Mouse (Mus musculus): Measurements from ENCODE around the gene Sppl2b. TPM values are rescaled to one million over a fixed set of nuclear protein-coding genes. Genes with fewer than 3 reads are reported as not detected.
"Not testable (repeated sequence)": the region's sequence is repeated elsewhere in the genome, so short reads cannot be mapped to it uniquely, and the experiment has no call there.

Gene Sppl2b
- polyA plus RNA-seq, 1 experiment, result 127 TPM

GRCm38 (mm10) chr10:80824827-80825226 lies 30.2 kb upstream of the Sppl2b start:
- WGBS, result 35% methylated on average over 2 of the region's 2 CpGs
- Histone ChIP-seq H3K27me3 (ENCODE audit: control insufficient read depth, insufficient read depth, low read length) (no peaks in the 10 kb centered on the region), H3K4me3 (ENCODE audit: extremely low read depth, insufficient read depth, insufficient read length) (no peak overlapping the region), H3K27ac (ENCODE audit: insufficient read depth, low read length) (peak overlapping the region; percentile 86), H3K4me1 (ENCODE audit: control insufficient read depth, insufficient read depth, insufficient read length) (peaks cover 14% of the 10 kb centered on the region; the same call in 1 of the 2 replicates), H3K36me3 (ENCODE audit: control insufficient read depth, insufficient read depth, low read length) (peaks cover 11% of the 10 kb centered on the region)
- TF ChIP-seq CTCF (IDR thresholded peaks at IDR 0.05; ENCODE audit: extremely low read depth, insufficient read depth, insufficient read length, insufficient replicate concordance) (no peak), POLR2A (IDR thresholded peaks at IDR 0.05; ENCODE audit: low read depth, low read length) (no peak)
- DNase-seq (ENCODE audit: low read depth in 1 of 2, low spot score in 2 of 2), result no peak

DNA sequence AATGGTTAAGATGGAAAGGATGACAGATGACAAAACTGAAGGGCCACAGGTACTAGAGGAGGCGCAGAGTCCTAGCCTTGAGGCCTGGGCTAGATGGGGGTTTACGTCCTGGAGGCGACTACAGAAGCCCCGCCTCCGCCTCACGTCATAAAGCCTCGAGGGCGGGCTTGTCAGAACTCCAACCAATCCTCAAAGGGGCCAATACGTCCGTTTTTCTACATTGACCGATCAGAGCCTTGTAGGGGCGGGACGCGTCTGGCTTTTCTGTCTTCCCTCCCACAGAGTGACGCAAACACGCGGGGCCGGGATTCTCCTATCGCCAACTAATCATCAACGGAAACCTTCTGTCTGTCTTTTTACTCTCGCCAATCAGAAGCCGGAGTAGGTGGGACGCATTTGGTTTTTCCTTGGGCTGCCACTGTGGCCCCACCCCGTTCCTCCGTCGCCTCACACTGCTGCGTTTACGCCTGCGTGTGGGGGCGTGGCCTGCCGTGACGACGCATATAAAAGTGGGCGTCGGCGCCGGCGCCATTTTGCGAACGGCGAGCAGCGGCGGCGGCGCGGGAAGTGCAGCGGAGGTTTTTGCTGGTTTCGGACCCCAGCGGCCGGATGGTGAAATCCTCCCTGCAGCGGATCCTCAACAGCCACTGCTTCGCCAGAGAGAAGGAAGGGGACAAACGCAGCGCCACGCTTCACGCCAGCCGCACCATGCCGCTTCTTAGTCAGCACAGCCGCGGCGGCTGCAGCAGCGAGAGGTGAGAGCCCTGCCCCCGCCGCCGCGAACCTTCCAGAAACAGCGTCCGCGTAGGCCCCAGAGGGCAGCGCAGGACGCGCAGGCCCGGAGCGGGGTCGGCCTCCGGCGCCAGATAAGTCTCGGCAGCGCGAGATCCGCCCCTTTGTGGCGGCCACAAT lies 28.7 kb upstream of the Sppl2b start, which contains the start of gene Oaz1:
TSS of gene Oaz1 (plus strand) at position 506 of the 912 bp plus-strand sequence.
- TF ChIP-seq POLR2A (IDR thresholded peaks at IDR 0.05; ENCODE audit: low read depth, low read length) (peak; percentile 71), CTCF (IDR thresholded peaks at IDR 0.05; ENCODE audit: extremely low read depth, insufficient read depth, insufficient read length, insufficient replicate concordance) (no peak)
- peak within 1 kb of the TSS; percentile 91 for H3K27ac ChIP-seq (ENCODE audit: insufficient read depth, low read length)
- H3K27me3 ChIP-seq (ENCODE audit: control insufficient read depth, insufficient read depth, low read length), result no peaks in the 10 kb centered on the region
- WGBS, result under 1% methylated on average over 74 of the region's 82 CpGs
- H3K4me3 ChIP-seq (ENCODE audit: extremely low read depth, insufficient read depth, insufficient read length), result peak within 1 kb of the TSS; percentile 91
- peaks cover 15% of the 10 kb centered on the region for H3K36me3 ChIP-seq (ENCODE audit: control insufficient read depth, insufficient read depth, low read length)
- peaks cover 14% of the 10 kb centered on the region; the same call in 1 of the 2 replicates for H3K4me1 ChIP-seq (ENCODE audit: control insufficient read depth, insufficient read depth, insufficient read length)
- DNase-seq (ENCODE audit: low read depth in 1 of 2, low spot score in 2 of 2), result peak; percentile 98 to 100

DNA sequence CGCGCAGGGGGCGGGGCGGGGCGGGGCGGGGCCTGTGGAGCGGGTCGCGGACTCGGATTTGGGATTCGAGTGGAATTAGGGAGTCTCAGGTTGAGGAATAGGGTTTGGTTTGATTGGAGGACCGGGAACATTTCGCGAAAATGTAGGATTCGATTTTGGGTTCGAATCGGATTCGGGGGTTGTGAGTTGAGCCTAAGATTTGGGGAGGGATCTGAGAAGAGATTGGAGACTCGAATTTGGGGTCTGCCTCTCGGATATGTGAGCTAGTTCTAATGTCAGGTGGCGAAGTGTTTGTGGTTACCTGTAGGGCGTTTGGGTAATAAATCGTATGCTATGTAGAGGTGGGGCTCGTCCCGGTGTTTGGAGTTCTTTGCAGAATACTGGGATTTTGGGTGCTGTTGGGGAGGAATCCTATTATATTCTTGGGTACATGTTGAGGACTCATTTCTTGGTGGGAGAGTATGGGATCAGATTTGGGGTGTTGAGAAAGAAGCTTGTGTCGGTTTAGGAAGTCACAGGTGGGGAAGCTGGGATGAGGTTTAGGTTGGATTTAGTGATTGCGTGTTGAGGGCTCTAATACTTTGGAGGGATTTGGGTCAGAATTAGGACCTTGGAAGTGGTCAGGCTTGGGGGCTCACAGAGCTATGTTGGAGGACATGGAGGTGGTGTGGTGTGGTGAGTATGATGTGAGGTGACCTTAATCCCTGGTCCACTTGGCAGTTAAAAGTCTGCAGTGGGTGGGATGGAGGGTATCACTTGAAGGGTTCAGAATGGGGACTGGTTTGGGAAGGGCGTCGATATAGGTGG lies 27.8 kb upstream of the Sppl2b start:
- H3K27me3 ChIP-seq (ENCODE audit: control insufficient read depth, insufficient read depth, low read length), result no peaks in the 10 kb centered on the region
- peaks cover 14% of the 10 kb centered on the region; the same call in 1 of the 2 replicates for H3K4me1 ChIP-seq (ENCODE audit: control insufficient read depth, insufficient read depth, insufficient read length)
- WGBS, result 3% methylated on average over 29 of the region's 29 CpGs
- no peak for DNase-seq (ENCODE audit: low read depth in 1 of 2, low spot score in 2 of 2)
- peaks cover 15% of the 10 kb centered on the region for H3K36me3 ChIP-seq (ENCODE audit: control insufficient read depth, insufficient read depth, low read length)
- TF ChIP-seq CTCF (IDR thresholded peaks at IDR 0.05; ENCODE audit: extremely low read depth, insufficient read depth, insufficient read length, insufficient replicate concordance) (no peak), POLR2A (IDR thresholded peaks at IDR 0.05; ENCODE audit: low read depth, low read length) (no peak)
- peak overlapping the region; percentile 91 for H3K4me3 ChIP-seq (ENCODE audit: extremely low read depth, insufficient read depth, insufficient read length)
- H3K27ac ChIP-seq (ENCODE audit: insufficient read depth, low read length), result no peak overlapping the region; the same call in 1 of the 2 replicates

GRCm38 (mm10) chr10:80827870-80828420 lies 27.1 kb upstream of the Sppl2b start:
- WGBS, result 56% methylated on average over 10 of the region's 10 CpGs
- H3K4me1 ChIP-seq (ENCODE audit: control insufficient read depth, insufficient read depth, insufficient read length), result peaks cover 14% of the 10 kb centered on the region; the same call in 1 of the 2 replicates
- DNase-seq (ENCODE audit: low read depth in 1 of 2, low spot score in 2 of 2), result no peak
- H3K27ac ChIP-seq (ENCODE audit: insufficient read depth, low read length), result no peak overlapping the region
- TF ChIP-seq CTCF (IDR thresholded peaks at IDR 0.05; ENCODE audit: extremely low read depth, insufficient read depth, insufficient read length, insufficient replicate concordance), result no peak
- TF ChIP-seq POLR2A (IDR thresholded peaks at IDR 0.05; ENCODE audit: low read depth, low read length), result no peak
- peaks cover 15% of the 10 kb centered on the region for H3K36me3 ChIP-seq (ENCODE audit: control insufficient read depth, insufficient read depth, low read length)
- H3K27me3 ChIP-seq (ENCODE audit: control insufficient read depth, insufficient read depth, low read length), result no peaks in the 10 kb centered on the region
- H3K4me3 ChIP-seq (ENCODE audit: extremely low read depth, insufficient read depth, insufficient read length), result peak overlapping the region; percentile 91; the same call in 1 of the 2 replicates

GRCm38 (mm10) chr10:80828587-80828986 lies 26.5 kb upstream of the Sppl2b start:
- H3K4me3 ChIP-seq (ENCODE audit: extremely low read depth, insufficient read depth, insufficient read length); DNase-seq (ENCODE audit: low read depth in 1 of 2, low spot score in 2 of 2); H3K27me3 ChIP-seq (ENCODE audit: control insufficient read depth, insufficient read depth, low read length); H3K27ac ChIP-seq (ENCODE audit: insufficient read depth, low read length): not testable (repeated sequence)
- Histone ChIP-seq H3K36me3 (ENCODE audit: control insufficient read depth, insufficient read depth, low read length) (peaks cover 15% of the 10 kb centered on the region), H3K4me1 (ENCODE audit: control insufficient read depth, insufficient read depth, insufficient read length) (peaks cover 13% of the 10 kb centered on the region; the same call in 1 of the 2 replicates)
- 77% methylated on average over 8 of the region's 9 CpGs for WGBS

DNA sequence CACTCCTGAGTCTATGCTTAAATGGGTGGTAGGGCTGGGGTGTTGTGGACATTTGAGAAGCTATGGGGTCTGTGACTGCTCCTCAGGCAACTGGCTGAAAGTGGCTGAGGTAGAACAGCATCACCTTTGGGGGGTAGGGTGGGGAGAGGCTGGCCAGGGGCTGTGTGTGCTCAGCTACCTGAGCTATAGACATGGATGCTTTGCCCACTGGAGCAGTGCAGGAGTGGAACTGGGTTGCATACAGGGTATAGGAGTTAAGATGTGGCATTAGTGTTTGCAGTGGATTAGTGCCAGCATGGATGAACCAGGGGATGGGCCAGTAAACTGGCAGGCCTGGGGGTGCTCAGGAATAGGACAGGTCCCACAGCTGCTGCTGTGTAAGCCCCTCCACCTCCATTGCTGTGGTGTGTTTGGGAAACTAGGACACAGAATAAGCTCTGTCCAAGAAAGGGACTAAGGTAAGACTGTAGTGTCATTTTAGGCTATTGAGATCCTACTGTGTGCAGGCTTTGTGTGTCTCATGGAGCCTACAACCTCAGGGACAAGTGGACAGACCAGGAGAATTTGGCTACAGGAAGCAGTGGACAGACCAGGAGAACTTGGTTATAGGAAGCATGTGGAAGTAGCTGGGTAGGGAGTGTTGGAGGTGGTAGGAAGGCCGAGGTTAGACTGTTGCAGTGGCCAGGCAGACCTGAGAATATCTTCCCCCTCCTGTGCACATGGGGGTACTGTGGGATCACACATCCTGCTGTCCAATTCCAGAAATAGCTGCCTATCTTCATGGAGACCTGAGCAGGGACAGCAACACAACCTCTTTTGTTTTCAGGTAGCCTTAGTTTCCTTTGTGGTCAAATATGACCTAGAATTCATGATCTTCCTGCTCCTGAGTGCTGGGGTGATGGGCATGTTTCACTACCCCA lies 25.5 kb upstream of the Sppl2b start:
- peaks cover 15% of the 10 kb centered on the region for H3K36me3 ChIP-seq (ENCODE audit: control insufficient read depth, insufficient read depth, low read length)
- no peak for DNase-seq (ENCODE audit: low read depth in 1 of 2, low spot score in 2 of 2)
- H3K27ac ChIP-seq (ENCODE audit: insufficient read depth, low read length), result no peak overlapping the region
- H3K4me1 ChIP-seq (ENCODE audit: control insufficient read depth, insufficient read depth, insufficient read length), result peaks cover 4% of the 10 kb centered on the region
- no peaks in the 10 kb centered on the region for H3K27me3 ChIP-seq (ENCODE audit: control insufficient read depth, insufficient read depth, low read length)
- no peak for TF ChIP-seq CTCF (IDR thresholded peaks at IDR 0.05; ENCODE audit: extremely low read depth, insufficient read depth, insufficient read length, insufficient replicate concordance)
- TF ChIP-seq POLR2A (IDR thresholded peaks at IDR 0.05; ENCODE audit: low read depth, low read length), result no peak
- 64% methylated on average over 1 of the region's 1 CpGs for WGBS
- H3K4me3 ChIP-seq (ENCODE audit: extremely low read depth, insufficient read depth, insufficient read length), result no peak overlapping the region
